Mouse (Mus musculus) adrenal gland, adult (tissue): ENCODE data around the gene Ntm.

ENCODE experiments used
- DNase-seq, 2 experiments: peaks; one replicate each; pipeline ENCODE4 v3.0.0; 2022 to 2023; ENCODE audit warnings: low spot score in 1 of 2; ENCODE audit not compliant: inconsistent age in 2 of 2

Gene Ntm

DNA sequence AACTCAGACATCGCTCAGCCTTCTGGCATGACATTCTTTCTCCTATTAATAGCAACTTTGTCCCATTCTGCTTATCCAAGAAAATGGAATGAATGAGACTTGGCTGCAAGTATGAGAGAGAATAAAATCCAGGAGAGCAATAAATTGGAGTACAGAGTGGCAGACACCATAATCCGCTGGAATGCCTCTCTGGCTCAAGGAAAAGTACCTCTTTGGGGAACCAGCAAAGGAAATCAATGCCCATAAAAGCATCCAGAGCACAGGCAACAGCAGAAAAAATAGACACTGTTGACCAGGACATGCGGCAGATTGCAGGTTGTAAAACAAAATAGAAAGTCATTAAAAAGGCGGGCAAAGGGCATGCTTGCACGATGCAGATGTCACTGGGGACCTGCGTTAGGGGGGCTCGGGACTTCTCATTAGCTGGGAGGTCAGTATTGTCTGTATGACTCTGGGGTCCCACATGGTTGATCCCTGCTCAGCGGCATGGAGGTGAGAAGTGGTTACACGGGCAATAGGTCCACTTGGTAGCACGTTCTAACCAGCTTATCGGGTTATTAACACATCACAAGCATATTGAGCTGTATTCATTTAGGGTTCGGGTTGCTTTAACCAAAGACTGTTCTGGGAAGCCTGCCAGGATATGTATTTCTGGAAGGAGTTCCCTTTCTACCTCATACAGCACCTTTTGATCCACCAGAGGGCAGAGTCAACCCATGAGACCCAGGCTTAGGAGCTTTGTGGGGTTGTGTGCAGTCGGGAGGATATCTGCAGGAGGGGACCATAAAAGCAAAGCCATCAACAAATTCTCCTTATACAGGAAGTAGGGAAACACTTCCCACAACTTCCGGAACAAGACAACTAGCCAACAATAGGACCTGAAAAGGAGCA is 761.5 kb downstream of the Ntm start:
- DNase-seq: peak; percentile 64 to 86

- no peak for DNase-seq
These were observed 765.9 kb downstream of the Ntm start for GRCm38 (mm10) chr9:29197046-29197445.

DNA sequence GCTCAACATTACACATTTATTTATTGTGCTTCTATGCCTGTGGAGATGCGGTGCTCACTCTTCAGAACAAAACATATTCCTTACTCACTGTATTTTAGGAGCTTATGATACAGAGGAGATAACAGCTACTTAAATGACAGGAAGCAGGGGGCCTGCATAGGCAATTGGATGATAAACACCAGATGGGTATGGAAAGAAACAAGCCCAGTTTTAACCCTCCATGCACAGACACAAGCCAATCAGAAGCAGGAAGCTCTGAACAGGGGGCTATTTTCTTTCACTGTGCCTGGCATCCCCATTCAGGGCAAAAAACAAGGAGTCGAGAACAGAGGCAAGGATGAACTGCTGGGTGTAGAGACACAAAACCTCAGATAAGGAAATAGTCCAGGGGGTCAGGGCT is 768.7 kb downstream of the Ntm start:
- DNase-seq: no peak

DNA sequence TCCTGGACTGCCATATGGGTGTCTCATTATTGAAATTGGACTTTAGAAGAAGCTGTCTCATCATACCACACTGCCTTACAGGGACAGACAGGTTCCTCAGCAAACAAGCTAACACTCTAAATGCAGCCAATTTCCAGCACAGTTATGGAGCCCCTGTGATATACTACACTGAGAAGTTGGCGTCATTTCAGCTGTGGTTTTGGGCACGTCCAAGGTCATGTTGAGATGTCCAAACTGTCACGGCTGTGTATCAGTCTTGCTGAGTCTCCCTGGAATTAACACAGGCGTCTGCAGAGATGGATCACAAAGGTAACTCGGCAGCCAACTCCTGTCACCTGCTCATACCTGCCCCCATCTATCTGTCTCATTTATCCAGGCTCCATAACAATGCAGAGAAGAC is 779.9 kb downstream of the Ntm start:
- peak; percentile 4 to 30 for DNase-seq

DNA sequence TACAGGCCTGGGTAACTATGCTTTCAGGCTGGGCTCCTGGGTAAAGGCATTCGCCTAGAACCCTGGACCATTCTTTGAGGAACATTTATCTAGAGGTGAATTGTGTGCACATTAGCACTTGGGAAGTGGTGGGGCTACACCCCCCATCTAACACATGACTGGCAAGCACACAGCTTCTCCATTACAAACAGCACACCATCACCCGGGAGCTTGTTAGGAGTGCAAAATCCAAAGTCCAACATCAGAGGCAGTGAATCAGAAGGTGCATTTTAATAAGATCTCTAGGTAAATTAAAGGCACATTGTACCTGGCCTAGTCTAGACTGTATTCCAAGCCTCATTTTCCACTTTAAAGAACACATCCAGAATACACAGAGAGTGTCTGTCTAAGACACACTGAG is 781.3 kb downstream of the Ntm start:
- no peak for DNase-seq

DNA sequence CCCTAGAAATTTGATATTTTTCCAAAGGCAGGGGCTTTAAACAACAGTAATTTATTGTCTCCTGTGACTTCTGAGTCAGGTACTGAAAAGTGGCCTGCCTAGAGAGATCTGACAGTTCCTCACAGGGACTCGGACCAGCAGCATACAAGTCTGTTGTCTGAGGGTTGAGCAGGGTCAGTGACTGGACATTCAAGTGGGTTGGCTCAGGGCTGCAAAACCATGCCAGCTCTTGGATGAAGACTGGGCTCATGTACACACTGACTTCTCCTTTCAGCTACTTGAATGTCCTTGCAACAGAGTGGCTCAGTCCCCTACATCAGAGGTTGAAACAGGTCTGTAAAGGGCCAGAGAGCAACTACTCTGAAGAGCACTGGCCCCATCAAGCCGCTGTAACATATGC is 797.2 kb downstream of the Ntm start:
- no peak for DNase-seq

DNA sequence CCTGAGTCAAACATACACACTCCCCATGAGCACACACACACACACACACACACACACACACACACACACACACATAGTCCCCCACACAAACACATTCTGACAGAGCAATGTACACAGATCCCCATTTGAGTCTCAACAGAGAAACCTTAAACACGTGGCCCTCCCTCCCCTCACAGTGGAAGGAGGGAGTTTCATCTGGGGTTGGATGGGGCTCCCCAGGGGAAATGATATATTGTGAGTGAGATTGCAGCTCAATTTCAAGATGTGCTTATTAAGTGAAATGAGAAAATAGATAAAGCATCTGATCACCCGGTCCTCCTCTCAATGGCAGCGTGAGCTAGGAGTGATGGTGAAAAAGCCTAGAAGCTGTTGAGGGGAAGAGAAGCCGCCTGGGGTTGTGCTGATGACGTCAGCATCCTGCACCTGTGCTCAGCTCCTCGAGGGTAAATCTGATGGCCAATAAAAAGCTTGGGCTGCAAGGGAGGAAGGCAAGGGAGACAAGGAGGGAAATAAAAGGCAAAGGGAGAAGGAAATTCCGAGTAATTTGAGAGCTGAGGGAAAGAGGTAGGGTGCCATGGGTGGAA is 801.8 kb downstream of the Ntm start:
- DNase-seq: no peak

DNA sequence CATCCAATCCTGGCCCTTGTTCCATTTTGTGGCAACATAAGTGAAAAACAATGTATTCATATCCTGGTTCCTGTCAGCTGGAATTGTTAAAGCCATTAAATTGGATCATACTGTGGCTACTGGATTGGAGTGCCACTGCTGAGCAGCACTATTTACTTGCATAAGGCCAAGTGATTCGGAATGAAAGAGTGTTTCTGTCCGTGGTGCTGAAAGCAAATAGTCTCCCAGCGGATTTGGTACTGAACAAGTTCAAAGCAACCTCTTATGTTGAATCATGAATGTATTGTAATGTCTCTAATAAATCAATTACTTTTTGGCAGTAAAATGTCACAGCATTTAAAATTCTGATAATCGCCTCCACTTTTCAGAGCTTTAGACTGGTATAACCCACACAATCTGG is 817.0 kb downstream of the Ntm start:
- DNase-seq: peak; percentile 30 to 78

DNA sequence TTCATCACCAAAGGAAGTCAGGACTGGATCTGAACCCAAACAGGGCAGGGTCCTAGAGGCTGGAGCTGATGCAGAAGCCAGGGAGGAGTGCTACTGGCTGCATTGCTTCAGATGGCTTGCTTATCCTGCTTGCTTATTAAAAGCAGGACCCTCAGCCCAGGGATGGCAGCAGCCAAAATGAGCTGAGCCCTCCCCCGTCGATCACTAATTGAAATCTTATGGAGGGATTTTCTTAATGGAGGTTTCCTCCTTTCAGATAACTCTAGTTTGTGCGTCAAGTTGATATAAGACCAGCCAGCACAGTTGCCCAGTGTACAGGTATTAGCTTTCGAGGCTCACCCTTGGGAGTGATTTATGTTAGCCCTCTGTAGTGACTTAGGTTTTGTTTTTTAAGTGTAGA is 826.9 kb downstream of the Ntm start:
- no peak for DNase-seq

- no peak for DNase-seq
These were observed 832.1 kb downstream of the Ntm start for GRCm38 (mm10) chr9:29130717-29131292.

DNA sequence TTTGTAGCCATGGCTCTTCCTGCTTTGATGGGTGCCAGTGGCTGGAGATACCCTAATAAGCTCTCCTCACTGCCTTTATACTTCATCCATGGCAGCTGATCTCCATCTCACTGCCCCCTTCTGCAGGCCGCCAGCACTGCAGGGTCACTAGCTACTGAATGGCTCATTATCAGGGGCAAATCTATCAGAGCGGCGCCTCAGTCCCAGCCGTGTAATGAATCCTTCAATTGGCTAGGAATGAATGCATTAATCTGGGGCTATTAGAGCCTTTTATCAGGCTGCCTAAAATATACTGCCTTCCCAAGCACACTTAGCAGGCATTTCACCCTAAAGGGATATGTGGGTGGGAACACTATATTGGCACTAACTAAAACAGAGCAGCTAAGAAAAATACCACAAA is 832.6 kb downstream of the Ntm start:
- no peak for DNase-seq

DNA sequence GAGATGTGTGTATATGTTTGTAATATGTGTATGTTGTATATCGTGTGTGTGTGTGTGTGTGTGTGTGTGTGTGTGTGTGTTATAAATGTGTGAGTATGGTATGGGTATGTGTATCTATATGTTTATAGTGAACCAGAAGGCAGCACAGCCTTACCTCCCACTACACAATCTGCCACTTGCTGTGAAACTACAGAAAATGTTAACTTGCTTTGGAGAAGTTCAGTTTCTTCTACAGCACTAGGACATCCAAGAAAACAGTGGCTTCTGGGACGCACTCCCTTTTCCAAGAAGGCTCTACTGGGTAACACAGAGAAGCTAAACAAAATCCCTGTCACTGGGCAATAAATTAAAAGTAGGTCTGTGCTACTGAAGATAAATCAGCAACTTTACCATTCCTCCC is 834.5 kb downstream of the Ntm start:
- no peak for DNase-seq

- no peak for DNase-seq
These were observed 838.5 kb downstream of the Ntm start for GRCm38 (mm10) chr9:29124455-29124854.

- no peak for DNase-seq
These were observed 839.1 kb downstream of the Ntm start for GRCm38 (mm10) chr9:29123828-29124227.

DNA sequence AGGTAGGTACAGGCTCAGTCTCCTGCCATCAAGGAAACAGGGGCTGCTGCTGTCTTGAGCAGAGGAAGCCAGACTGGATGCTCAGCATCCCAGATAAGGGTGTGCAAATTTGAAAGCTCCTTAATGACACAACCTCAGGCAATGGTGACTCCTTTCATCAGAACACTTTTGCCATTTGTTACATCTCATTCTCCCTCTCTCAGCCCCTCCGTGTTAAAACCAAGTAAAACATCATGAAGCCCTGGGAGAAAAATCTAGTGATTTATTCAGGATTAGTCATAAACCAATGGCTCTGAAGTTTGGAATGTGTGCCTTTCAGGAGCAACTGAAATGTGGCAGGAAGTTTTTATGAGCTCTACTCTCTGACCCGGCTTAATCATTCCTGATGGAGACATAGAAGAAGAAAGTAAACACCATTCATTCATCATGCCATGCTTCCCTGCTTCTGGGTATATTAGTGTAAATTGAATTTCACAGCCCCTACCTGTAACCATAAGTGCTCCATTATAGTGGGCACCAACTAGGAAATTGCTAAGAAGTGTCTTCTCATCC is 845.3 kb downstream of the Ntm start:
- DNase-seq: no peak

DNA sequence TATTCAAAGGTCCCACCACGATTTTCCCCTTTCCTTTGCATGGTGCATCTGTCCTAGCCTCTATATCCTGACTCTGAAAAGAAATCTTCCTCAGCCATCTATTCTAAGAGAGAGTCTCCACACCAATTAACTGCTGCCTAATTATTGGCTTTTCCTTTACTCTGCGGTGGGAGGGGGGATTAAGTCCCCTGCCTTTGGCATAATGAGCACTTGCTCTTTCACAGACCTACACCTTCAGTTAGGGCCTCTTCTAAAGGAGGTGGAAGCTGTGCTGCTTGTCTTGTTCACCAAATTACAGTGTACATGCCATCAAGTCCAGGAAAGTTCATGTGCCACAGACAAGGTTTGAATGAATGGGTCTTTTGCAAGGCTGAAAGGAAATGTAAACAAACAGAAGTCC is 847.6 kb downstream of the Ntm start:
- no peak for DNase-seq

- DNase-seq: no peak
These were observed 856.2 kb downstream of the Ntm start for GRCm38 (mm10) chr9:29106771-29107170.

DNA sequence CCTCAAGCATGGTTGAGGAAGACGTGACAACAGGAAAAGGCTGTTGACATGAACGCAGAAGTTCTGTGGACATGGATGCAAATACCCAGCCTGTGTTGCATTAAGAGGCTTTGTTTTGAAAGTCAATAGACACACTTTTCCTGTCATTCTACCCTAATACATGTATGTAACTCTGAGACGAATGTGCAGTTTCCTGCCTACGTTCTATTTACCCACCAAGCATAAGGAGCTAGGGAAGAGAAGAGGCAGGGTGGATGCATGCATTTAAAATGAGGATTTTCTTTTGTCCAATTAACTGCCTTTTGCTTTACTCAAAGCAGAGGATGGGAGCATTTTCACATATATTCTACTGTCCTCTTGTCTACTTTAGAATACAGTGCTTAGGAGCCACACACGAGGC is 858.5 kb downstream of the Ntm start:
- no peak for DNase-seq

GRCm38 (mm10) chr9:29103993-29104392 is 858.9 kb downstream of the Ntm start:
- no peak for DNase-seq

DNA sequence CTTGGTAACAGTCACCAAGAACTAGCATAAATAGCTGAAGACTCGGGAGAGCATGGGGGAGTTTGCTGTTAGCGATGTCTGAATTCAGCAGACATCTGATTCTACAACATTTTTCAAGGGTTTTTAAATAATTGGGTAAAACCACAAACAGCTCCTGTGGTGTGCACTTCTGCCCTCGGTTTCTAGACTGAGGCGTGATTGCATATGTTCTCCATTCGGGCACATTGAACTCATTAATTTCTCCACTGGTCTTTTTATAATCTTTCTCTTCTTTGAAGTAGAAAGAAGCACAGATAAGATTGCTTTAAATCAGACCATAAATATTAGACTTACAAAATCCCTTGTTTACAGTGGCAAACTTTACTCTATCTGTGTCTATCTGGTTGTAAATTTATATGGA is 862.3 kb downstream of the Ntm start:
- DNase-seq: no peak

- peak; percentile 17 to 47 for DNase-seq
These were observed 870.5 kb downstream of the Ntm start for GRCm38 (mm10) chr9:29092443-29092842.

GRCm38 (mm10) chr9:29088657-29089056 is 874.3 kb downstream of the Ntm start:
- DNase-seq: no peak
